Mouse (Mus musculus) lung, postnatal 0 days (tissue): Measurements from ENCODE around the gene Cldn18.

Source experiments
- CTCF ChIP-seq: IDR thresholded peaks from 2 replicates; pipeline ENCODE4 v1.5.1; 2016; ENCODE audit warnings: antibody characterized with exemption, mild to moderate bottlenecking
- EP300 ChIP-seq: IDR thresholded peaks from 2 replicates; pipeline ENCODE4 v1.6.1; 2016; ENCODE audit warnings: antibody characterized with exemption, mild to moderate bottlenecking, control low read depth

- TF ChIP-seq EP300 (no peak), CTCF (no peak)
These were observed 35.0 kb downstream of the Cldn18 start for GRCm38 (mm10) chr9:99681980-99682570.
